Mouse (Mus musculus): Measurements from ENCODE around the gene Pakap.

Pakap gene

DNA sequence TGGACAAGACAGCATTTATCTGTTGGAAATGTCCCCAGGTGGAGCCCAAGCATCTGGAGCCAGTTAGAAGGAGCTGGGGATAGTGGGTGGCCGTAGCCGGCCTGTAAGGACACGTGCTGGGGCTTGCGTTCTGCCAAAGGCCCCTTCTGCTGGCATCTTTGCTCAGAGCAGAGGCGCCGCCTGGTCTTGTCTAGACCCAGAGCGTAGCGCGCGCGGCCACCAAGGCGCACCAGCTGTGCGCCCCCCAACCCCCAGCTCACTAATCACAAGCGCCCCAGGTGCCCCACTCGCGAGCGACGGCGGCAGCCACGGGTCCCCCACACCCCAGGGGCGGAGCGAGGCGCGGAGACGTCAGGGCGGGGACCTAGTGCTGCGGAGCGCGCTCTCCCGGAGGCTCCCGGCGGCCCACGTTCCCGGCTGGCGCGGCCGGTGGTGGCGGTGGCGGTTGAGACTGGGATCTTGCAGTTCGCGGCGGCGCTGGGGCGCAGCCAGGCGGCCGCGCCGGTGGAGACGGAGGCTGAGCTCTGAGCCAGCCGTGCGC is at the start of gene Pakap:
Gene Pakap (plus strand): TSS at position 514 of the 541 bp plus-strand sequence.
- peak; percentile 50 to 57 for DNase-seq

GRCm38 (mm10) chr4:57523456-57523855 is 44.5 kb upstream of the Pakap start:
- DNase-seq: no peak

DNA sequence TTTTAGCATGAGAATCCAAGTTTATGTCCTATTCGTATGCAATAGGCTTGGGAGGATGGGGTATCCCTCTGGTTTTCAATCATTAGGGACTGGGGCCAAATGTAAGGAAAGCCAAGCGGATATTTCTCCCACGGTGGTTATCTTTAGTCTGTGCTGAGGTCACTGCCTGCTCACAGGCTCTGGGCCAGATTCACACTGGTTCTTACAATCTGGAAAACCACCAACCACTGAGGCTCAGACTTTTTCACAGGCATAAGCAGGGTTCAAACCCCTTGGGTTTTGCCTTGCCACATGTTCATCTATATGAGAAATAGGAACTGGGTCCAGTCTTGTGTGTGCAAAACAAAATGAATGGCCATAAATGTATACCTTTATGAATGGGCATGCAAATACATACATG is 43.5 kb upstream of the Pakap start:
- no peak for DNase-seq

DNA sequence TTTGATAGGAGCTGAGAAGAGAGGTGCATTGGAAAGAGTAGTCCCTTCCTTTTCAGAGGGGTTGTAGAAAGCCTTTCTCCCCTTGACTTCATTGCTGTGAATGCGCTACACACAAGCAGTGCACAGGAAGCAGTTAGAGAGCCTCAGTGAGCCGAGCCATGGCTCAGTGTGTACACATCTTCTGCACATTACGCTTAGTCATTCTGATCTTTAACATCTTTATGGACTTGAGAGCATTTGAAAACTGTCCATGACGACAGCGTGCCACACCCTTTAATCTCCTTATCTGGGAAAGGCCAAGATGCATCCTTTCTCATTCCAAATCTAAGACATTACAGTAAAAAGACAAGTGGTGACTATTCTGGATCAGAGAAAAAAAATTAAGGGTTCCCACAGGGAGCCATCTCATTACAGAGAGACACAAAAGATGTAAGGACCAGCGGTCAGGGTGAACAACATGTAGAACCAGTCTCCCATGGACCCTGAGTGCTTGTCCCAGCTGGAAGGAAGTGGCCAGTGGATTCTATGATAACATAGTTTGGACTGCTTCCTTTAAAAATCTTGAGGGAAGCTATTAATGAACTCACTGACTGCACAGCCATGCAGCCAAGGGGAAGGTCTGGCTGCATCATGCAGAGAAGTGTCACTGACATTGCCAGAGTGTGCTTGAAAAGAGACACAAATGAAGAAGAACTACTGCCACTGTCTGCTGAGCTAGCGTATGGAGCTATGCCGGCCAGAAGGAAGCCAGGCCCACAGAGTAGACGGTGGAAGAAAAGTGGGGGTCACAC is 42.6 kb upstream of the Pakap start:
- DNase-seq: no peak

- no peak for DNase-seq
These were observed 39.7 kb upstream of the Pakap start for GRCm38 (mm10) chr4:57528296-57528695.

GRCm38 (mm10) chr4:57533686-57534085 is 34.3 kb upstream of the Pakap start:
- DNase-seq: no peak

- no peak for DNase-seq
These were observed 33.7 kb upstream of the Pakap start for GRCm38 (mm10) chr4:57534232-57534631.

- DNase-seq: no peak
These were observed 32.9 kb upstream of the Pakap start for GRCm38 (mm10) chr4:57535087-57535486.

DNA sequence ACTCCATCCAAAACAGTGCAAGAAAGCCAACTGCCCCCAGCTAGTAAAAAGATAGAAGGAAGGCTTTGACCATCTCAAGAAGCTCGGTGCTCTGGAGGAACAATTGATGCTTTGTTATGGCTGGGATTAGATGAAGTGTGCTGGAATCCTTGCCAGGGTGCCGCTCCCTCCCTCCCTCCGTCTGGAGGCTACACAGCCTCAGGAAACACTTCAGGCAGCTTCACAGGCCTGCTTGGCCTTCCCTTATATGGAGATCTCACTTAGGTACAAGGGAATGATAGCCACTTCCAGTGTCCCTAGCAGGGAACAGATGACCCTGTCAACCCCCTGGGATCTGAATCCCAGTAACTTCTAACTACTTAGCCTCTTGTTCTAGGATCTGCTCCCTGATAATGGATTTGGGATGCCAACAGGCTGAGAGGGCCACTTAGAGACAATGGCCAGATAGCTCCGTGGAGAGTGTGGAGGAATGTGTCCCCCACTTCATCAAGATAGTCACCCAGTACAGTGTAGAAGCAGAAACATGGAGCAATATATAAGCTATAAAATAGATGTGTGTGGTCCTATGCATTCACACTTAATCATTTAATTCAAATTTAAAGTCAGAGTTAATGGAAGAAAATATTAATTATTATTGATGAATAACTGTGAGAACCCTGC is 29.8 kb upstream of the Pakap start:
- DNase-seq: no peak

- DNase-seq: no peak
These were observed 24.2 kb upstream of the Pakap start for GRCm38 (mm10) chr4:57543692-57544256.

- no peak for DNase-seq
These were observed 20.2 kb upstream of the Pakap start for GRCm38 (mm10) chr4:57547785-57548184.

DNA sequence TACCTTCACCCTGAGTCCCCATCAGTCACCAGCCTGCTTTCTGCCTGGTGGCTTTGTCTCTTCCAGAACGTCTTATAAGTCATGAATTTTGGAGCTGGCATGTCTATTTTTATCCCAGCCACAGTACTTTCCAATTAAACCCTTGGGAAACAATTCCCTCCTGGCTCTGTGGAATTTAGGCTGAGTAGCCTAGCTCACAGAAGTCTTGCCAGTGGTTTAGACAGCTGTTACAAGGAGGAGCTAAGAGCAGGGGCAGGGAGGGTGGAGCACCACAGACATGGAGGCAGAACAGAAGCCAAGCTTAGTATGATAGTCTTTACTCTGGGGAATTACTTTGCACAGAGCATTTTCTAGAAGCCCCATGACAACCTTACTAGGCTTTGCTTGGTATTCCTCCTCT is 17.8 kb upstream of the Pakap start:
- DNase-seq: no peak

- no peak for DNase-seq
These were observed 10.9 kb upstream of the Pakap start for GRCm38 (mm10) chr4:57557102-57557501.

DNA sequence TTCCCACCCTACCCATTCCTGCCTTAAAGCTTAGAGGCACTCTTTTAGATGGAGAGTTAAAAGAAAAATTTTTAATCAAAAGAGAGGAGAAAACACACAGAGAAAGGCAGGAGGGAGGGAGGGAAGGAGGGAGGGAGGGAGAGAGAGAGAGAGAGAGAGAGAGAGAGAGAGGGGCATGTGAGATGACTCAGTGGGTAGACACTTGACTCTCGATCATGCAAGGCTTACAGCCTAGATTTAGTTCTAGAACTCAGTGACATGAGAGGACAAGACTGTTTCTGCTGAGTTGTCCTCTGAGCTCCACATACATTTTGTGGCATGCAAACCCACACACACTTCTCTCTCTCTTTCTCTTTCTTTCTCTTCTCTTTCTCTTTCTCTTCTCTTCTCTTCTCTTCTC is 8.5 kb upstream of the Pakap start:
- no peak for DNase-seq

GRCm38 (mm10) chr4:57560010-57560409 is 8.0 kb upstream of the Pakap start:
- DNase-seq: no peak

DNA sequence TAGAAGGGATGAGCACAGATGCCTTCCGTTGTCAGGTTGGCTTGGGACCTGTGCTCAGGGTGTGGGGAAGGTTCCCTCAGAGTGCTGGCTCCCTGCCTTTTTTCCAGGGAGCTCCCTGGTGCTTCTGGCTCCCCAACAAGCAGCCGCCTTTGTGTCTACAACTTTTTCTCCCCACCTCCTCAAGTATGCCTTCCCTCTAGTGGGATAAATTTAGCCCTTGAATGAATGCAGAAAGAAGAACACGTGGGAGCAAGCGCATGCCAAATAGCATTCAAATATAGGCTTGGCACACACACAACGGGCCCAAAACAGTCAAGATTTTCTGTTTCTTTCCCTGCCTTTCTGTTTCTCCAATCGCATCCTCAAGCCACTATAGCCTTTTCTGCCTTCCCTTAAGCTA is 6.9 kb upstream of the Pakap start:
- peak in 1 of 2 experiments; percentile 17 for DNase-seq

GRCm38 (mm10) chr4:57565283-57565682 is 2.7 kb upstream of the Pakap start:
- DNase-seq: no peak

DNA sequence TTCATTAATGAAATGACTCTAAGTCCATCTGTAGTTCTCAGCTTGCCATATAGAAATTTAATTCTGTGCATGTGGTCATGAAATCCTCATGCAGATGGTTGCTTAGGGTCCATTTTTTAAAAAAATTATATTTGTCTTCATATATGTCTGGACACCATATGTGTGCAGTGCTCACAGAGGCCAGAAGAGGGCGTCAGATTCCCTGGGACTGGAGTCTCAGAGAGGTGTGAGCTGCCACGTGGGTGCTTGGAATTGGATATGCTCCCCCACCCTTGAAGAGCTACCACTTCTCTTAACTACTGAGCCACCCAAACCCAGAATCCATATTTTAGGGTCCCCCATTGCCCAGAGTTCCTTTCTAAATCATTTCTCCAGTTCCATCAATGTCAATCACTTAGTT is 2.2 kb upstream of the Pakap start:
- DNase-seq: no peak

GRCm38 (mm10) chr4:57568268-57569068 is 489 bp downstream of the Pakap start:
- DNase-seq: peak in 1 of 2 experiments; percentile 9

- DNase-seq: no peak
These were observed 1.0 kb downstream of the Pakap start for GRCm38 (mm10) chr4:57569069-57569355.

DNA sequence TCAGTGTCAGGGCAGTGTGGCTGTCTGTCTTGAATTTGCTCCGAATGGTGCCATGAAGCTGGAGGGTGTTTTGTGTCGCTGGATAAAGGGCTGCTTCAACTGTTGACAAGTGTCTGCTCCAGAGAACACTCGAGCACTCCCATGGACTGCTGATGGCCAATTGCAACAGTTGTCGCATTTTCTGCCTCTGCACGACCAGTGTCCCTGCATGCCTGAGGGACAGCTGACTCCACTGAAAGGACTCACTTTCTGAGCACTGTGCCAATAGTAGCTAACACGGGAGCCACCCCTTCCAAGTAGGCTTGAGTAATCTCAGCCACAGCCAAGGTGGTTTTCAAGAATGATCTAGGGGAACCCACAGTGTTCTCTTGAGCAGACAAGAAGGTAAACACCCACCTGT is 1.7 kb downstream of the Pakap start:
- no peak for DNase-seq

DNA sequence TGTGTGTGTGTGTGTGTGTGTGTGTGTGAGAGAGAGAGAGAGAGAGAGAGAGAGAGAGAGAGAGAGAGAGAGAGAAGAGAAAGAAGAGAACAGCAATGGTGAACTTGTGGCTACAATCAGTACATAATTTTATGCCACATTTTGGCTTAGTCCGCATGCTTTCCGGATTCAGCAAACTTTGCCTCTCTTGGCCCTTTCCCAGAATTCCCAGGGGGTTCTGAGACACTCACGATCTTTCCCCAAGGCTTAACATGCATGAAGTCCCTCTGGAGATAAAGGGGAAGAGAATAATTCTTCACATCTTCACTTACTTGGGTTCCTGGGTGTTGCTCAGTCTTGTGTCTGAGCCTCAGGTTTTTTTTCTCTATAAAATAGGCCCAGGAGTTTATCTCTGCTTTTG is 2.2 kb downstream of the Pakap start:
- DNase-seq: no peak

GRCm38 (mm10) chr4:57574181-57574580 is 6.2 kb downstream of the Pakap start:
- DNase-seq: no peak

Data from cerebellum, adult 18-20 months (tissue).